Mouse (Mus musculus) forebrain, embryonic 14.5 days (tissue): ENCODE measurements around the gene Akain1. TPM values are rescaled to one million over a fixed set of nuclear protein-coding genes. Genes with fewer than 3 reads are reported as not detected.
A peak's percentile ranks its signal among the peaks of the same experiment; 100 is the strongest.

Source experiments
- ATAC-seq: fragments of 200-750 bp; cut with Nextera tagmentation; 2 replicates; pipeline ENCODE4 v1.8.0; 2017; ENCODE audit warnings: mild to moderate bottlenecking, moderate library complexity
- DNase-seq: peaks from one replicate; pipeline ENCODE4 v3.0.0-alpha.2; 2015; ENCODE audit warnings: low spot score
- H3K27ac ChIP-seq: fragments of 300-500 bp; sonication (generic); 2 replicates; pipeline ENCODE4 v1.5.1; 2014; ENCODE audit warnings: low read depth, mild to moderate bottlenecking, control low read depth, low read length, moderate library complexity
- H3K27me3 ChIP-seq: fragments of 300-500 bp; sonication (generic); replicated peaks from 2 replicates; pipeline ENCODE4 v1.6.1; 2014; ENCODE audit warnings: low read length, control low read depth, mixed read lengths; ENCODE audit not compliant: control insufficient read depth, insufficient read depth
- H3K36me3 ChIP-seq: fragments of 300-500 bp; sonication (generic); 2 replicates; pipeline ENCODE4 v1.6.1; 2014; ENCODE audit warnings: low read length, control low read depth; ENCODE audit not compliant: control insufficient read depth, insufficient read depth
- H3K4me1 ChIP-seq: fragments of 300-500 bp; sonication (generic); 2 replicates; pipeline ENCODE4 v1.6.1; 2014; ENCODE audit warnings: antibody characterized with exemption, low read length, control low read depth; ENCODE audit not compliant: control insufficient read depth, insufficient read depth
- H3K4me2 ChIP-seq: fragments of 300-500 bp; sonication (generic); 2 replicates; pipeline ENCODE4 v1.6.1; 2014; ENCODE audit warnings: mild to moderate bottlenecking, control low read depth, low read length
- H3K4me3 ChIP-seq: fragments of 300-500 bp; sonication (generic); 2 replicates; pipeline ENCODE4 v1.5.1; 2014; ENCODE audit warnings: low read depth, low read length, control low read depth
- H3K9ac ChIP-seq: fragments of 300-500 bp; sonication (generic); 2 replicates; pipeline ENCODE4 v1.6.1; 2014; ENCODE audit warnings: mild to moderate bottlenecking, low read length, control low read depth, moderate library complexity
- H3K9me3 ChIP-seq: fragments of 300-500 bp; sonication (generic); replicated peaks from 2 replicates; pipeline ENCODE4 v1.6.1; 2016; ENCODE audit warnings: low read length, control low read depth, mixed read lengths; ENCODE audit not compliant: control insufficient read depth
- WGBS: fragments of 180-500 bp; shearing (Covaris S2); extraction: QIAGEN DNeasy Blood & Tissue Kit; methylation state at CpG from one replicate; pipeline ENCODE4 v1.1.7; 2014; 5-methylcytosine and 5-hydroxymethylcytosine counted together
- polyA plus RNA-seq: library from polyadenylated mRNA; unstranded; fragments of >200 nt; fragmentation: Nextera tagmentation; extraction: Ambion mirVana; gene quantifications from 2 replicates; pipeline ENCODE4 v1.2.1, GENCODE M21; 2014

Akain1 gene
- polyA plus RNA-seq, 1 experiment from 2014 or later: 0.36 TPM

GRCm38 (mm10) chr17:69421592-69421991 is 17.5 kb upstream of the Akain1 start:
- WGBS: 4% methylated on average over 1 of the region's 1 CpGs
- no peak overlapping the region for H3K27ac ChIP-seq
- peak; percentile 90 for DNase-seq

GRCm38 (mm10) chr17:69437836-69438235 is 1.3 kb upstream of the Akain1 start:
- no peak overlapping the region for H3K4me2 ChIP-seq
- 77% methylated on average over 5 of the region's 5 CpGs for WGBS
- H3K4me1 ChIP-seq: peaks cover 4% of the 10 kb centered on the region; the same call in 1 of the 2 replicates
- H3K27ac ChIP-seq: no peak overlapping the region
- H3K9me3 ChIP-seq: no peaks in the 10 kb centered on the region
- H3K27me3 ChIP-seq: peaks cover 31% of the 10 kb centered on the region
- ATAC-seq: no peak
- H3K9ac ChIP-seq: no peak overlapping the region
- no peak for DNase-seq
- H3K4me3 ChIP-seq: no peak overlapping the region
- no peaks in the 10 kb centered on the region for H3K36me3 ChIP-seq

More at GRCm38 (mm10) chr17:69421592-69421991, 17.5 kb upstream of the Akain1 start:
- Histone ChIP-seq H3K9ac (no peak overlapping the region), H3K27me3 (no peaks in the 10 kb centered on the region), H3K4me2 (no peak overlapping the region), H3K4me3 (no peak overlapping the region), H3K9me3 (no peaks in the 10 kb centered on the region), H3K36me3 (no peaks in the 10 kb centered on the region), H3K4me1 (peaks cover 3% of the 10 kb centered on the region; the same call in 1 of the 2 replicates)
- no peak for ATAC-seq

GRCm38 (mm10) chr17:69438486-69438885 is 640 bp upstream of the Akain1 start:
- peak overlapping the region; percentile 56; the same call in 1 of the 2 replicates for H3K9ac ChIP-seq
- H3K4me1 ChIP-seq: peaks cover 4% of the 10 kb centered on the region; the same call in 1 of the 2 replicates
- peak overlapping the region; percentile 89 for H3K4me2 ChIP-seq
- WGBS: 33% methylated on average over 14 of the region's 14 CpGs
- H3K27me3 ChIP-seq: peaks cover 31% of the 10 kb centered on the region
- ATAC-seq: no peak
- H3K36me3 ChIP-seq: no peaks in the 10 kb centered on the region
- no peaks in the 10 kb centered on the region for H3K9me3 ChIP-seq
- no peak overlapping the region for H3K27ac ChIP-seq
- H3K4me3 ChIP-seq: peak overlapping the region; percentile 52
- no peak for DNase-seq

DNA sequence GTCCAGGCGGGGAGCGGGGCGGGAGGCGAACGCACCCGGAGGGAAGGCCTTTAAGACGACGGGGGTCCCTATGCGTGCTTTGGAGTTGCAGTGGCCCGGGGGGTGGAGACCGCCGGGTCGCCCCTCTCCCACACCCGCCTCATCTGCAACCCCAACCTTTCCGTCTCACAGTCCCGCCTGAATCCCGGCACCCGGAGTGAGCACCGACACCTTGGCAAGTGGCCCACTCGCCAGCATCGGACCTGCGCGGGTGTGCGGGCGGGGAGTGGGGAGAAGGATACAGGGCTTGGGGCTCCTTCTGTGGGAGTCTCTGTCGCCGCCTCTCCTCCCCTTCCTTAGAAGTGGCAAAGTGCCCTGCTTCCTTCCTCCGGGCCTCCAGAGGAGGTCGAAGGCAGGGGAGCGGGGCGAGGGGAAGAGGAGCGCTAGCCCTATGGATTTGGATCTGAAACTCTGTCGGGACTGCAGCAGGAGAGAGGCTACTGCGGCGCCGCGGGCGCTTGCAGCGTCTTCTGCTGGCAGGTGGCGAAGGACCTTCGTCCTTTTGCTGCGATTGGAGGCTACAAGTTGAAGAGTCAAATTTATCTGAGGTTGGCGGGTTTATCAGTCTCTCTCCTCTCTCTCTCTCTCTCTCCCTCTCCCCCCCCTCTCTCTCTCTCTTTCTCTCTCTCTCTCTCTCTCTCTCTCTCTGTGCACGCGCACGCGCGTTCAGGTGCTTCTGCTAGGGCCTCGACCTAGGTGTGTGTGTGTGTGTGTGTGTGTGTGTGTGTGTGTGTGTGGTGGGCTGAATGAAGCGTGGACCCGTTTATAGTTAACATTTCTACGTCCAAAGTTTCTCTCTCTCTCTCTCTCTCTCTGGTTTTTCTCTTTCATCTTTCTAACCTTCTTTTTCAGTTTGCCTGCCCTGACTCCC is 700 bp downstream of the Akain1 start:
- Histone ChIP-seq H3K4me3 (peak overlapping the region; percentile 52), H3K9me3 (no peaks in the 10 kb centered on the region), H3K36me3 (no peaks in the 10 kb centered on the region), H3K9ac (peak overlapping the region; percentile 56), H3K4me2 (peak overlapping the region; percentile 89), H3K27ac (no peak overlapping the region), H3K4me1 (peaks cover 4% of the 10 kb centered on the region; the same call in 1 of the 2 replicates), H3K27me3 (peaks cover 31% of the 10 kb centered on the region)
- WGBS: under 1% methylated on average over 48 of the region's 52 CpGs
- ATAC-seq: peak; percentile 69
- peak; percentile 46 for DNase-seq

DNA sequence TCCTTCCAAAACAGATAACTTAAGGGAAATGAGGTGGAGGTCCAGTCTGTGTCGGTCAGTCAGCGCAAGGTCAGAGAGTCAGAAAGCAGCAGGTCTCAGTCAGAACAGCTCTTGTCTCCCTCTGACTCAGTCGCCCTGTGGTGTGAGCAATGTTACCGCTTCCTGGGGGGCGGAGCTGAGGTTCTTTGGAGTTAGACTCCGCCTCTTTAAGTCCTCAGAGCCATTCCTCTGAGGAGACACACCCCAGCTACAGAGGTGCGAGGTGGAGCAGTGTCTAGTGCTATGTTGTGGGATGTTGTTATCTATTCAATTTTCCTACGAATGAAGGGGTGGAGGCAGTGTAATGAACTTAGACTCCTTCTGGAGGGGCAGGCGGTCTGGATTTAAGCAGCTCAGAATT is 1.9 kb downstream of the Akain1 start:
- Histone ChIP-seq H3K4me3 (no peak overlapping the region), H3K4me2 (no peak overlapping the region), H3K9me3 (no peaks in the 10 kb centered on the region), H3K27ac (no peak overlapping the region), H3K4me1 (peaks cover 4% of the 10 kb centered on the region; the same call in 1 of the 2 replicates), H3K9ac (no peak overlapping the region), H3K36me3 (no peaks in the 10 kb centered on the region), H3K27me3 (peaks cover 31% of the 10 kb centered on the region)
- WGBS: 12% methylated on average over 9 of the region's 9 CpGs
- ATAC-seq (no peak), DNase-seq (no peak)

GRCm38 (mm10) chr17:69448679-69449078 is 9.6 kb downstream of the Akain1 start:
- Histone ChIP-seq H3K4me3 (no peak overlapping the region), H3K27me3 (no peaks in the 10 kb centered on the region), H3K36me3 (no peaks in the 10 kb centered on the region), H3K4me2 (no peak overlapping the region), H3K9ac (no peak overlapping the region), H3K4me1 (no peaks in the 10 kb centered on the region), H3K9me3 (no peaks in the 10 kb centered on the region), H3K27ac (no peak overlapping the region)
- DNase-seq (no peak), ATAC-seq (no peak)

- H3K4me2 ChIP-seq: no peak overlapping the region
- H3K9me3 ChIP-seq: no peaks in the 10 kb centered on the region
- H3K27me3 ChIP-seq: no peaks in the 10 kb centered on the region
- 92% methylated on average over 7 of the region's 7 CpGs for WGBS
- no peak for DNase-seq
- no peak overlapping the region for H3K27ac ChIP-seq
- H3K36me3 ChIP-seq: no peaks in the 10 kb centered on the region
- ATAC-seq: no peak
- H3K9ac ChIP-seq: no peak overlapping the region
- H3K4me1 ChIP-seq: no peaks in the 10 kb centered on the region
- H3K4me3 ChIP-seq: no peak overlapping the region
Observed at GRCm38 (mm10) chr17:69461680-69462079, 22.6 kb downstream of the Akain1 start.

DNA sequence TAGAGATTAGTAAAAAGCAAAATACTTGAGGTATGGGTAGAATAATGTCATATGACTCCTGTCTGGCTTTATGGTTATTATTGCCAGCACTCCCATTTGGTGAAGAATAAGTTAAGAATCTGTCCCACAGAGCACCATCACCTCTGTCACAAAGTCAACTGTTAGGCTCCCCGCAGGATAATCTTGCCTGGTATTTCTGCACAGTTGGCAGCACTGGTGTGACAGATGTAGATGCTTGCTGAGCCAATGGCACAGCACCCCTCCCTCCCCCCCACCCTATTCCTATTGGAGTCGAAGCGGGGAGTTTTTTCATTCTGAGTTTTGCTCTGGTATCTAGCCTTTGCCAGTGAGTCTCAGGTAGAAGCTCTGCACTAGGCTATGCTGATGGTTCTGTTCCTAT is 23.9 kb downstream of the Akain1 start:
- Histone ChIP-seq H3K9ac (no peak overlapping the region), H3K36me3 (no peaks in the 10 kb centered on the region), H3K4me3 (no peak overlapping the region), H3K4me2 (no peak overlapping the region), H3K27ac (no peak overlapping the region), H3K9me3 (no peaks in the 10 kb centered on the region), H3K27me3 (no peaks in the 10 kb centered on the region), H3K4me1 (no peaks in the 10 kb centered on the region)
- peak; percentile 54 for DNase-seq
- WGBS: 34% methylated on average over 3 of the region's 3 CpGs
- ATAC-seq: peak; percentile 42; the same call in 1 of the 2 replicates

- Histone ChIP-seq H3K4me1 (no peaks in the 10 kb centered on the region), H3K9me3 (no peaks in the 10 kb centered on the region), H3K4me2 (no peak overlapping the region), H3K27ac (no peak overlapping the region), H3K27me3 (no peaks in the 10 kb centered on the region), H3K36me3 (no peaks in the 10 kb centered on the region), H3K9ac (no peak overlapping the region), H3K4me3 (no peak overlapping the region)
- WGBS: 31% methylated on average over 10 of the region's 10 CpGs
- DNase-seq: peak; percentile 54
- no peak for ATAC-seq
Observed at GRCm38 (mm10) chr17:69471171-69471570, 32.0 kb downstream of the Akain1 start.
